Mouse (Mus musculus): Measurements from ENCODE around the gene Usp1.

DNA sequence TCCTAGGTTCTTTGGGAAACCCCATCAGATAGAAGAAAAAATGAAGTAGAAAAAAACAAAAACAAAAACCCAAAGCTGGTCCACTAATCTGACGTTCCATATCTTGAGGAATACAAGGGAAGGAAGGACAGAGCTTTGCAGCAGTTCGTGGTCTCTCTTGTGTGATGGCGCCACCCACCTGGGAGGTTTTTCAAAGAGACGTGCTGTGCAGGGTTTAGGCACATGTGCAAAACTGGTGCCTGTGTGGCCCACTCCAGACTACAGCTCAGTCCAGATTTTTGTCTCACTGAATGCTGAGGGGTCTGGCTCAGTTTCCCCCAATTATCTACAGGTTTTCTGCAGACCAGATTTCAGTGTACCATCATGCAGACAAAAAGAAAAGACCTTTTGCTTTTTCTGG lies 37.2 kb upstream of the Usp1 start:
- no peak for TF ChIP-seq CTCF (IDR thresholded peaks at IDR 0.05; ENCODE audit: extremely low read depth, insufficient read depth, low read length)
- no peak for TF ChIP-seq POLR2A (IDR thresholded peaks at IDR 0.05; ENCODE audit: extremely low read depth, insufficient read depth, low read length)

All from cortical plate, adult 2 months (tissue).